Mouse (Mus musculus): ENCODE data around the gene Kcnj10. TPM values are rescaled to one million over a fixed set of nuclear protein-coding genes. Genes with fewer than 3 reads are reported as not detected.

Kcnj10 gene
- polyA plus RNA-seq, 1 experiment = not detected

- Histone ChIP-seq H3K27me3 (ENCODE audit: control insufficient read depth, insufficient read depth, insufficient read length) (no peaks in the 10 kb centered on the region), H3K79me2 (ENCODE audit: control insufficient read depth, insufficient read depth) (no peaks in the 10 kb centered on the region), H3ac (ENCODE audit: control insufficient read depth, insufficient read length) (no peak overlapping the region), H3K4me2 (ENCODE audit: low read depth) (no peak overlapping the region), H3K4me3 (no peak overlapping the region), H3K36me3 (ENCODE audit: control insufficient read depth, insufficient read depth) (no peaks in the 10 kb centered on the region)
- no peak for TF ChIP-seq TCF12 (IDR thresholded peaks at IDR 0.05; ENCODE audit: insufficient read depth, poor library complexity, severe bottlenecking)
- no peak for TF ChIP-seq E2F4 (IDR thresholded peaks at IDR 0.05; ENCODE audit: insufficient read depth)
Observed at GRCm38 (mm10) chr1:172319921-172320411, 21.0 kb upstream of the Kcnj10 start.

GRCm38 (mm10) chr1:172322725-172323124 lies 18.3 kb upstream of the Kcnj10 start:
- Histone ChIP-seq H3K4me2 (ENCODE audit: low read depth) (no peak overlapping the region), H3K4me3 (no peak overlapping the region), H3K36me3 (ENCODE audit: control insufficient read depth, insufficient read depth) (no peaks in the 10 kb centered on the region), H3K79me2 (ENCODE audit: control insufficient read depth, insufficient read depth) (no peaks in the 10 kb centered on the region), H3ac (ENCODE audit: control insufficient read depth, insufficient read length) (no peak overlapping the region), H3K27me3 (ENCODE audit: control insufficient read depth, insufficient read depth, insufficient read length) (no peaks in the 10 kb centered on the region)
- TF ChIP-seq POLR2AphosphoS2 (IDR thresholded peaks at IDR 0.05; ENCODE audit: insufficient read length, low read depth) = no peak
- TF ChIP-seq USF1 (IDR thresholded peaks at IDR 0.05; ENCODE audit: low read depth) = no peak
- no peak for TF ChIP-seq SRF (IDR thresholded peaks at IDR 0.05; ENCODE audit: control insufficient read depth, insufficient read length, low read depth)
- TF ChIP-seq MAX (IDR thresholded peaks at IDR 0.05; ENCODE audit: low read depth) = no peak
- no peak for TF ChIP-seq POLR2A (IDR thresholded peaks at IDR 0.05; ENCODE audit: insufficient read length, low read depth)

GRCm38 (mm10) chr1:172323298-172323697 lies 17.7 kb upstream of the Kcnj10 start:
- no peak overlapping the region for H3K4me2 ChIP-seq (ENCODE audit: low read depth)
- no peaks in the 10 kb centered on the region for H3K79me2 ChIP-seq (ENCODE audit: control insufficient read depth, insufficient read depth)
- no peak overlapping the region for H3K4me3 ChIP-seq
- TF ChIP-seq E2F4 (IDR thresholded peaks at IDR 0.05; ENCODE audit: insufficient read depth) = no peak
- TF ChIP-seq TCF3 (IDR thresholded peaks at IDR 0.05; ENCODE audit: insufficient read length, low read depth) = no peak
- TF ChIP-seq MAX (IDR thresholded peaks at IDR 0.05; ENCODE audit: low read depth) = no peak
- TF ChIP-seq POLR2A (IDR thresholded peaks at IDR 0.05; ENCODE audit: insufficient read length, low read depth) = no peak
- no peak for TF ChIP-seq SRF (IDR thresholded peaks at IDR 0.05; ENCODE audit: control insufficient read depth, insufficient read length, low read depth)
- TF ChIP-seq REST (IDR thresholded peaks at IDR 0.05; ENCODE audit: insufficient read depth, insufficient read length) = no peak
- no peak overlapping the region for H3ac ChIP-seq (ENCODE audit: control insufficient read depth, insufficient read length)
- H3K27me3 ChIP-seq (ENCODE audit: control insufficient read depth, insufficient read depth, insufficient read length) = no peaks in the 10 kb centered on the region
- H3K36me3 ChIP-seq (ENCODE audit: control insufficient read depth, insufficient read depth) = no peaks in the 10 kb centered on the region

- Histone ChIP-seq H3K4me3 (no peak overlapping the region), H3ac (ENCODE audit: control insufficient read depth, insufficient read length) (no peak overlapping the region), H3K36me3 (ENCODE audit: control insufficient read depth, insufficient read depth) (no peaks in the 10 kb centered on the region), H3K79me2 (ENCODE audit: control insufficient read depth, insufficient read depth) (no peaks in the 10 kb centered on the region), H3K27me3 (ENCODE audit: control insufficient read depth, insufficient read depth, insufficient read length) (peaks cover 6% of the 10 kb centered on the region), H3K4me2 (ENCODE audit: low read depth) (no peak overlapping the region)
- TF ChIP-seq POLR2AphosphoS2 (IDR thresholded peaks at IDR 0.05; ENCODE audit: insufficient read length, low read depth) = no peak
- no peak for TF ChIP-seq CEBPB (IDR thresholded peaks at IDR 0.05; ENCODE audit: insufficient read depth, poor library complexity, severe bottlenecking)
- TF ChIP-seq TCF3 (IDR thresholded peaks at IDR 0.05; ENCODE audit: insufficient read length, low read depth) = no peak
- no peak for TF ChIP-seq E2F4 (IDR thresholded peaks at IDR 0.05; ENCODE audit: insufficient read depth)
- TF ChIP-seq MAX (IDR thresholded peaks at IDR 0.05; ENCODE audit: low read depth) = no peak
- no peak for TF ChIP-seq USF1 (IDR thresholded peaks at IDR 0.05; ENCODE audit: low read depth)
- TF ChIP-seq MYOD1 (IDR thresholded peaks at IDR 0.05; ENCODE audit: control insufficient read depth in 1 of 3, insufficient read length in 2 of 3, low read depth in 2 of 3) = no peak
- TF ChIP-seq REST (IDR thresholded peaks at IDR 0.05; ENCODE audit: insufficient read depth, insufficient read length) = no peak
- no peak for TF ChIP-seq MYOG (IDR thresholded peaks at IDR 0.05; ENCODE audit: control insufficient read depth in 1 of 3, insufficient read depth in 1 of 3, insufficient read length in 2 of 3, low read depth in 2 of 3)
- TF ChIP-seq SRF (IDR thresholded peaks at IDR 0.05; ENCODE audit: control insufficient read depth, insufficient read length, low read depth) = no peak
- TF ChIP-seq POLR2A (IDR thresholded peaks at IDR 0.05; ENCODE audit: insufficient read length, low read depth) = no peak
- TF ChIP-seq TCF12 (IDR thresholded peaks at IDR 0.05; ENCODE audit: insufficient read depth, poor library complexity, severe bottlenecking) = no peak
Observed at GRCm38 (mm10) chr1:172323801-172324359, 17.1 kb upstream of the Kcnj10 start.

GRCm38 (mm10) chr1:172324725-172325124 lies 16.3 kb upstream of the Kcnj10 start:
- Histone ChIP-seq H3K4me2 (ENCODE audit: low read depth) (no peak overlapping the region), H3K79me2 (ENCODE audit: control insufficient read depth, insufficient read depth) (no peaks in the 10 kb centered on the region), H3K27me3 (ENCODE audit: control insufficient read depth, insufficient read depth, insufficient read length) (peaks cover 12% of the 10 kb centered on the region), H3K4me3 (no peak overlapping the region), H3K36me3 (ENCODE audit: control insufficient read depth, insufficient read depth) (no peaks in the 10 kb centered on the region), H3ac (ENCODE audit: control insufficient read depth, insufficient read length) (no peak overlapping the region)
- TF ChIP-seq TCF3 (IDR thresholded peaks at IDR 0.05; ENCODE audit: insufficient read length, low read depth) = no peak
- TF ChIP-seq USF1 (IDR thresholded peaks at IDR 0.05; ENCODE audit: low read depth) = no peak
- no peak for TF ChIP-seq E2F4 (IDR thresholded peaks at IDR 0.05; ENCODE audit: insufficient read depth)
- TF ChIP-seq TCF12 (IDR thresholded peaks at IDR 0.05; ENCODE audit: insufficient read depth, poor library complexity, severe bottlenecking) = no peak
- TF ChIP-seq POLR2A (IDR thresholded peaks at IDR 0.05; ENCODE audit: insufficient read length, low read depth) = no peak
- TF ChIP-seq SRF (IDR thresholded peaks at IDR 0.05; ENCODE audit: control insufficient read depth, insufficient read length, low read depth) = no peak
- TF ChIP-seq REST (IDR thresholded peaks at IDR 0.05; ENCODE audit: insufficient read depth, insufficient read length) = no peak

Data from myocyte (in vitro differentiated cells).